Mouse (Mus musculus): ENCODE measurements around the gene Ell. TPM values are rescaled to one million over a fixed set of nuclear protein-coding genes. Genes with fewer than 3 reads are reported as not detected.

Gene Ell
- polyA plus RNA-seq, 1 experiment from 2014 or later: 20.9 TPM

GRCm38 (mm10) chr8:70528182-70528797, 11.0 kb upstream of the Ell start:
- H3K9me3 ChIP-seq: no peaks in the 10 kb centered on the region
- peak overlapping the region; percentile 92 for H3K27ac ChIP-seq (replicated peaks)
- ATAC-seq (ENCODE audit: low FRiP score, low read depth): no peak
- H3K27me3 ChIP-seq: no peaks in the 10 kb centered on the region
- peak overlapping the region; percentile 88 for H3K9ac ChIP-seq
- H3K4me1 ChIP-seq (replicated peaks): peaks cover 37% of the 10 kb centered on the region
- peak overlapping the region; percentile 82 for H3K4me2 ChIP-seq
- peaks cover 24% of the 10 kb centered on the region for H3K36me3 ChIP-seq
- peak overlapping the region; percentile 88 for H3K4me3 ChIP-seq
- 36% methylated on average over 13 of the region's 13 CpGs for WGBS

DNA sequence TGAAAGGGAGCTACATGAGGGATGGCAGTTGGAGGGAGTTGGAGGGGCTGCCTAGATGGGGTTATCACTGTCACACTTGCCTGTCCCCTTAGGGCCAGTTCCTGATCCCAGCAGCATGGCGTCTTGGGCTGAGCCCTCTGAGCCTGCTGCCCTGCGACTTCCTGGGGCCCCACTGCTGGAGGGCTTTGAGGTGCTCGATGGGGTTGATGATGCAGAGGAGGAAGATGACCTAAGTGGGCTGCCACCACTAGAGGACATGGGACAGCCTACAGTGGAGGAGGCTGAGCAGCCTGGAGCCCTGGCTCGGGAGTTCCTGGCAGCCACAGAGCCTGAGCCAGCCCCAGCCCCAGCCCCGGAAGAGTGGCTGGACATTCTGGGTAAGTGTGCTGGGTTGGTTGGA, 10.0 kb upstream of the Ell start:
- Histone ChIP-seq H3K4me1 (replicated peaks) (peaks cover 31% of the 10 kb centered on the region), H3K4me2 (no peak overlapping the region), H3K27me3 (no peaks in the 10 kb centered on the region), H3K4me3 (no peak overlapping the region), H3K36me3 (peaks cover 27% of the 10 kb centered on the region), H3K27ac (replicated peaks) (no peak overlapping the region), H3K9me3 (no peaks in the 10 kb centered on the region), H3K9ac (no peak overlapping the region)
- ATAC-seq (ENCODE audit: low FRiP score, low read depth): no peak
- 87% methylated on average over 5 of the region's 5 CpGs for WGBS

DNA sequence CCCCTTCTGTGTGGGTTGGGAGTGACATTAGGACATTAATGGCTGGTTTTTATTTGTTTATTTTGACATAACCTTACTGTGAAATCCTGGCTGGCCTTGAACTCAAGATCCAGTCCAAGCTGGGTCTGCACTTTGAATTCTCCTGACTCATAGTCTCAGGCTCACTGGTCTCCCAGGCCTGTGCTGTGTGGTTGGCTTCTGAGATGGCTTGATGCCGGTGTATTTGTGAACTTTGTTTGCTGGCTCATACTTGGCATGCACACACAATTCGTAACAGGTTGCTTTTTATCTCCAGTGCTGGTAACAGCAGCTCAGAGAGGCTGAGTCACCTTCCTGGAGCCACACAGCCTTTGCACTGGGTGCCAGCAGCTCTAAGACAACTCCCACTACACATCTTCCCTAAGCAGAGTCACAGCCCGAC, 9.5 kb upstream of the Ell start:
- Histone ChIP-seq H3K36me3 (peaks cover 30% of the 10 kb centered on the region), H3K27me3 (no peaks in the 10 kb centered on the region), H3K4me1 (replicated peaks) (peaks cover 31% of the 10 kb centered on the region), H3K9ac (no peak overlapping the region), H3K27ac (replicated peaks) (no peak overlapping the region), H3K4me3 (no peak overlapping the region), H3K9me3 (no peaks in the 10 kb centered on the region), H3K4me2 (no peak overlapping the region)
- no peak for ATAC-seq (ENCODE audit: low FRiP score, low read depth)
- 98% methylated on average over 3 of the region's 3 CpGs for WGBS

DNA sequence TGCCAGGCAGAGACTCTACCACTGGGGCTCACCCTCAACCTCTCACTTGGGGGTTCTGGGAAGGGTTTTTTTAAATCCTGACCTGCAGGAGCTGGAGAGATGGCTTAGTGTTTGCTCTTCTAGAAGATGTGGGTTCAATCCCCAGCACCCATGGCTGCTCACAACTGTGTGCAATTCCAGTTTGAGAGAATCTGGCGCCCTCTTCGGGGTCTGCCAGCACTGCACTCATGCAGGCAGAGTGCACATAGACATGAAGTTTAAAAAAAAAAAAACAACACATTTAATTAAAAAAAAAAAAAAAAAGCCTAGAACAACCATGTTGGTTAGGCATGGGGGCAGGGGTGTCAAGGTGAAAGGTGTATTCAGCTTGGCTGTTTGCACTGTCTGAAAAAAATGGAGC, 8.9 kb upstream of the Ell start:
- Histone ChIP-seq H3K27ac (replicated peaks) (no peak overlapping the region), H3K36me3 (peaks cover 36% of the 10 kb centered on the region), H3K9me3 (no peaks in the 10 kb centered on the region), H3K4me1 (replicated peaks) (peaks cover 31% of the 10 kb centered on the region), H3K27me3 (no peaks in the 10 kb centered on the region), H3K4me2 (no peak overlapping the region), H3K9ac (no peak overlapping the region), H3K4me3 (no peak overlapping the region)
- no peak for ATAC-seq (ENCODE audit: low FRiP score, low read depth)
- 91% methylated on average over 2 of the region's 2 CpGs for WGBS

DNA sequence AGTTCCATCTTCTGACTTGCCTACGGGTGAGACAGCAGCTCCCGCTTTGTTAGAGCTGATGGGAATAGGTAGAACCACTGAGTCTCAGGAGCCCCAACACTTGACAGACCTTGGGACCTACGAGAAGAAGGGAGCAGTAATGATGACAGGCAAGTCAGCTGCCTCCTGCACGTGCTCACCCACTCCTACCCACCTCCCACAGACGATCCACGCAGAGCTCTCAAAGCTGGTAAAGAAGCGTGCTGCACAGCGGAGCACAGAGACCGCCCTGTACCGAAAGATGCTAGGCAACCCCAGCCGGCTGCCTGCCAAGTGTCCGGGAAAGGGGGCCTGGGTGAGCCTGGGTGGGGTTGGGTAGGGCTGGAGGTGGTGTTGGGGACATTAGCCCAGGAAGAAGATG, 5.0 kb upstream of the Ell start:
- Histone ChIP-seq H3K4me1 (replicated peaks) (peaks cover 17% of the 10 kb centered on the region), H3K27ac (replicated peaks) (no peak overlapping the region), H3K4me3 (no peak overlapping the region), H3K36me3 (peaks cover 46% of the 10 kb centered on the region), H3K4me2 (no peak overlapping the region), H3K27me3 (no peaks in the 10 kb centered on the region), H3K9me3 (no peaks in the 10 kb centered on the region), H3K9ac (no peak overlapping the region)
- no peak for ATAC-seq (ENCODE audit: low FRiP score, low read depth)
- WGBS: 94% methylated on average over 12 of the region's 12 CpGs

DNA sequence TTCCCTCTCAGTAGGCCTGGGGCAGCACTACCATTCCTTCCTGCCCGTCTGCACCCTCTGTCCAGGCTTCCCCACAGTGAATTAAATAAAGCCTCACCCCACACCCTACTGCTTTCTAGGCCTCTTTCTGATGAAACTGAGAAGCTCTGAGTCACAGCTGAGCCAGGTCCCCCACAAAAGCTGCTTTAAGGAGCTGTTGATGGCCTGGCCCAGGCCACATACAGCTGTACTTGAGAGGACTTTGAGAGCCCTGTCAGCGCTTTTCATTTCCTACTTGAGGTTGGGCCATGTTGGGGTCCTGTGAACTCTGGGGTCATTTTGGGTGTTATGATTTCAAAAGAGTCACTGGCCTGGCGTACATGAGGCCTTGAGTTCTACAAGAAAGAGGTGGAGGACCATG, 4.0 kb upstream of the Ell start:
- Histone ChIP-seq H3K9ac (no peak overlapping the region), H3K4me1 (replicated peaks) (peaks cover 11% of the 10 kb centered on the region), H3K9me3 (no peaks in the 10 kb centered on the region), H3K4me2 (no peak overlapping the region), H3K27ac (replicated peaks) (no peak overlapping the region), H3K4me3 (no peak overlapping the region), H3K36me3 (peaks cover 46% of the 10 kb centered on the region), H3K27me3 (no peaks in the 10 kb centered on the region)
- 97% methylated on average over 3 of the region's 3 CpGs for WGBS
- no peak for ATAC-seq (ENCODE audit: low FRiP score, low read depth)

- Histone ChIP-seq H3K4me3 (no peak overlapping the region), H3K9ac (no peak overlapping the region), H3K27ac (replicated peaks) (no peak overlapping the region), H3K9me3 (no peaks in the 10 kb centered on the region), H3K36me3 (peaks cover 44% of the 10 kb centered on the region), H3K4me1 (replicated peaks) (peaks cover 16% of the 10 kb centered on the region), H3K4me2 (no peak overlapping the region), H3K27me3 (no peaks in the 10 kb centered on the region)
- 89% methylated on average over 2 of the region's 2 CpGs for WGBS
- ATAC-seq (ENCODE audit: low FRiP score, low read depth): no peak
These were observed 3.6 kb upstream of the Ell start for GRCm38 (mm10) chr8:70535701-70536100.

DNA sequence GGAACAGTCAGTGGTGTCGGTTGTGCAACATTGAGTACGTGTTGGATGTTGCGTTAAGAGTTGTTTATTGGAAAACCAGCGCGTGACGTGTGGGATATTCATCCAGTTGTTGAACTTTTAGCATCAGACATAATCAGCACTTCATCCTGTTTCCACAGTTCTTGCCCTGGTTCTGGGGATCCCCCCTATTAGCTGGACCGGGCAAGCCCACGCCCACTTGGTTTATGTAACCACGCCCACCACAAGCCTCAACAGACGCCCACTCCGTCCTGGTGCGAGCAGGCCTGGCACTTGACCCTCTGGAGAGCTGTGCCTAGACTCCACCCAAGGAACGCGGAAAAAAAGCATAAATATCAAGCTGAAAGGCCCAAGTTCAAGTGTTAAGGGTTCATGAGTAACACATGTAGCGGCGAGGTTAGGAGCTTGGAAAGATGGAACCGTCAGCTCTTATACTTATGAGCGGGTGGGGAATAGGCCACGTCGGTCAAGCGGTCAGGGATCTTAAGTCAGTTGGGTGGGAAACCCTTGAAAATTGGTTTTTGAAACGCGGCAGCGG, 1.2 kb upstream of the Ell start:
- Histone ChIP-seq H3K4me1 (replicated peaks) (peaks cover 35% of the 10 kb centered on the region), H3K27ac (replicated peaks) (peak overlapping the region; percentile 96), H3K9me3 (no peaks in the 10 kb centered on the region), H3K36me3 (peaks cover 22% of the 10 kb centered on the region), H3K27me3 (no peaks in the 10 kb centered on the region), H3K4me2 (peak overlapping the region; percentile 91), H3K4me3 (peak overlapping the region; percentile 78), H3K9ac (peak overlapping the region; percentile 39)
- WGBS: 12% methylated on average over 24 of the region's 24 CpGs
- ATAC-seq (ENCODE audit: low FRiP score, low read depth): peak; percentile 10; the same call in 1 of the 2 replicates

GRCm38 (mm10) chr8:70538633-70539076, 602 bp upstream of the Ell start:
- H3K9ac ChIP-seq: peak overlapping the region; percentile 79
- peaks cover 41% of the 10 kb centered on the region for H3K4me1 ChIP-seq (replicated peaks)
- peak overlapping the region; percentile 91 for H3K4me2 ChIP-seq
- H3K36me3 ChIP-seq: peaks cover 22% of the 10 kb centered on the region
- ATAC-seq (ENCODE audit: low FRiP score, low read depth): peak; percentile 79
- H3K4me3 ChIP-seq: peak overlapping the region; percentile 78
- WGBS: under 1% methylated on average over 32 of the region's 32 CpGs
- H3K27me3 ChIP-seq: no peaks in the 10 kb centered on the region
- peak overlapping the region; percentile 96 for H3K27ac ChIP-seq (replicated peaks)
- no peaks in the 10 kb centered on the region for H3K9me3 ChIP-seq

DNA sequence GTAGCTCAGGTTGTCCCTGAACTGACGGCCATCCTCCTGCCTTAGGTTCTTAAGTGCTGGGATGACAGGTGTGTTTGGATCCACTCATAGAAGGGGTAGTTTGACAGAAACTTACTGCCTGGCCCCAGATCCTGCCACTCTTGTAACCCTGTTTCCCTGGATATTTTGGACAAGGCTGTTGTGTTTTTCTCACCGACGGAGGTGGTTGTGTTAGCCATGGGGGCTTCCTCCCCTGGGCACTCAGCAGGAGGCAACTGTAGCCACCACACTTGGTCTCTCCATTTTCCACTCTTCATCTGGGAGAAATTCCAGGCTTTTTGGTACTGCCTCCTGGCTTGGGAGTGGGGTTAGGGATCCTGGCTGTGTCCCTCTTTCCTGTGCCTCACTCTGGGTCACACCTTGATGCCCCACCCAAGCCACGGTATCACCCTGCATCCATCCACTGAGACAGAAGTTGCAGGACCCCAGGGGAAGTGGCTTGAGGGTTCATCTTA, 803 bp downstream of the Ell start:
- peak overlapping the region; percentile 96 for H3K27ac ChIP-seq (replicated peaks)
- no peaks in the 10 kb centered on the region for H3K27me3 ChIP-seq
- no peak; the same call in 1 of the 2 replicates for ATAC-seq (ENCODE audit: low FRiP score, low read depth)
- 11% methylated on average over 4 of the region's 4 CpGs for WGBS
- peak overlapping the region; percentile 79 for H3K9ac ChIP-seq
- no peaks in the 10 kb centered on the region for H3K9me3 ChIP-seq
- peaks cover 46% of the 10 kb centered on the region for H3K4me1 ChIP-seq (replicated peaks)
- H3K4me3 ChIP-seq: peak overlapping the region; percentile 78
- peak overlapping the region; percentile 91 for H3K4me2 ChIP-seq
- peaks cover 13% of the 10 kb centered on the region; the same call in 1 of the 2 replicates for H3K36me3 ChIP-seq

DNA sequence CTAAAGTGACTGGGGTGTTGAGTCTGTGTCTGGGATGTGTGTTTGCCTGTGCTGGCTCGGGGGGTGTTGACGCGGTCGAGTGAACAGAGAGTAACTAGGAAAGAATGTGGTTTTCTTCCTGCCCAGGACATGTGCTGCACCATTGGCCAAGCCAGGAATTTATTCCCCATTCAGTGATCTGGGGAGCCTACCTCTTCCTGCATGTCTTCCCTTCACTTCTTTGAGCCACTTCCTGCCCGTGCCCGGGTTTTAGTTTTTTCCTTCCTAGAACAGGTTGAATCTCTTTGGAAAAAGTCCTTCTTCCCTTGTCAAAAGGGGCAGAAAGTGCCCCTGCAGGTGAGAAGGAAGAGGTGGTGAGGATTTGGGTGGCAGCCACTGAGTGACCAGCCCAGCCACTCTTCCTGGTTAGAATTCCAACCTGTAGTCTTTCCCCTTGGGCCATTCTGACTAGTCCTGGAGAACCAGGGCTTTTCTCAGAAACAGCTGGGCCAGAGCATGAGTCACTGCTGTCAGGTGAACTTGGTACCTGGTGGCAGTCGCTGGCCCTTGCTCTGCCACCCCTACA, 1.3 kb downstream of the Ell start:
- Histone ChIP-seq H3K27ac (replicated peaks) (no peak overlapping the region), H3K36me3 (peaks cover 8% of the 10 kb centered on the region; the same call in 1 of the 2 replicates), H3K27me3 (no peaks in the 10 kb centered on the region), H3K9ac (peak overlapping the region; percentile 79), H3K9me3 (no peaks in the 10 kb centered on the region), H3K4me2 (peak overlapping the region; percentile 91), H3K4me1 (replicated peaks) (peaks cover 46% of the 10 kb centered on the region), H3K4me3 (peak overlapping the region; percentile 78)
- 63% methylated on average over 7 of the region's 7 CpGs for WGBS
- no peak for ATAC-seq (ENCODE audit: low FRiP score, low read depth)

DNA sequence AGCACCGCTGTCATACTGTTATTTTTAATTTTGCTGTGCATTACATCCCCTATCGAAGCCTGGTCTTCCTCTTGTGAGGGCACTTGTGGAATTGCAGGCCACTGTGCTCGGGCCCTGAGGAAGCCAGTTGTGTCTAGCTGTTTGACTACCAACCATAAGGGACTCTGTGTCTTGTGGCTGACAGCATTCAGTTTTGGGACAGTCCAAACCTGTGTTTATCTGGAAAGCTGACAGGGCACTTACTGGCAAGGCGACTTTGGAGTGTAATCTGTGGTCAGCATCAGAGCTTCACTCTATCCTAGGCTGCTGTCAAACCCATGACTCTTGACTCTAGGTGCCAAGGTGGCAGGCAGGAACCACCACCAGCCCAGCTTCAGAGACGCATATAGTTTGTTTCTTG, 1.8 kb downstream of the Ell start:
- Histone ChIP-seq H3K36me3 (0 out of 2 replicates have a peak, but pooled peaks cover 5% of the 10 kb centered on the region), H3K4me3 (peak overlapping the region; percentile 78), H3K27me3 (no peaks in the 10 kb centered on the region), H3K4me2 (peak overlapping the region; percentile 91), H3K4me1 (replicated peaks) (peaks cover 46% of the 10 kb centered on the region), H3K9me3 (no peaks in the 10 kb centered on the region), H3K9ac (peak overlapping the region; percentile 79; the same call in 1 of the 2 replicates), H3K27ac (replicated peaks) (no peak overlapping the region)
- ATAC-seq (ENCODE audit: low FRiP score, low read depth): no peak
- WGBS: 92% methylated on average over 5 of the region's 5 CpGs
